Mouse (Mus musculus): ENCODE results near the gene Baz1b. TPM values are rescaled to one million over a fixed set of nuclear protein-coding genes. Genes with fewer than 3 reads are reported as not detected.

The Baz1b gene
- total and polyA plus RNA-seq, 3 experiments: 44.5 to 81.5 (median 72.9) TPM

DNA sequence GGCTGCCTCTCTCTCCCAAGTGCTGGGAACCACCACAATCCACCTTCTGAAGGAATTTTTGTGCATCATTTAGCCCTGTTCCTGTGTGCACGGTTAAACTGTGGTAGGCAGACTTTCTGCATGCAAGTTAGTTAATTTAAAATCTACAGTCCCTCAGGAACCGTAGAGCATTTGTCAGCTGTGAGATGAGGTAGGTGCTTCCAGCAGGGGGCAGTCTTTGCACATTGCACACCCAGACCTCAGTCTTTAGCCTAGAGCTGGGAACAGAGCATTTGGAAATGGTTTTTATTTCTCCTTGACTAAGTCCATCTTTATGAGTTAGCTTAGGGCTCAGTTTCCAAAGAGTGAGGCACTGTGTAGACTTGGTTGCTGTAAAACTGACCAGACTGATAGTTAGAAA lies 49.5 kb downstream of the Baz1b start:
- Histone ChIP-seq H3K9me3 (replicated peaks; ENCODE audit: insufficient read depth, low read length) (no peaks in the 10 kb centered on the region), H3K27me3 (ENCODE audit: control insufficient read depth in 1 of 2, insufficient read depth in 2 of 2, low read length in 2 of 2) (no peaks in the 10 kb centered on the region), H3K4me1 (ENCODE audit: control insufficient read depth in 1 of 2, insufficient read depth in 2 of 2, low read length in 2 of 2) (no peaks in the 10 kb centered on the region), H3K9ac (ENCODE audit: control insufficient read depth, low read depth, low read length, poor library complexity, severe bottlenecking) (no peak overlapping the region), H3K27ac (ENCODE audit: control insufficient read depth, low read depth, low read length) (no peak overlapping the region), H3K36me3 (ENCODE audit: control insufficient read depth in 1 of 2, insufficient read depth in 2 of 2, low read length in 2 of 2) (peaks cover 0 to 43% of the 10 kb centered on the region in 2 experiments; a peak in 2 of 4 replicates), H3K4me3 (ENCODE audit: control insufficient read depth in 1 of 2, insufficient read depth in 1 of 2, low read depth in 2 of 2, low read length in 2 of 2) (no peak overlapping the region), H3K79me2 (ENCODE audit: control insufficient read depth, insufficient read depth, low read length, poor library complexity) (no peaks in the 10 kb centered on the region)
- TF ChIP-seq E2F4 (IDR thresholded peaks at IDR 0.05; ENCODE audit: borderline replicate concordance, low read depth, low read length) (no peak), USF1 (IDR thresholded peaks at IDR 0.05; ENCODE audit: low read depth, low read length) (no peak), ELF1 (IDR thresholded peaks at IDR 0.05; ENCODE audit: low read depth, low read length) (no peak), CHD1 (IDR thresholded peaks at IDR 0.05; ENCODE audit: low read depth, low read length) (no peak), MYB (IDR thresholded peaks at IDR 0.05; ENCODE audit: low read depth, low read length) (no peak), POLR2A (IDR thresholded peaks at IDR 0.05; ENCODE audit: control insufficient read depth in 1 of 2, insufficient read depth in 1 of 2, low read depth in 1 of 2, low read length in 2 of 2, poor library complexity in 1 of 2) (no peak), GATA1 (IDR thresholded peaks at IDR 0.05; ENCODE audit: low read depth, low read length) (no peak), NRF1 (IDR thresholded peaks at IDR 0.05; ENCODE audit: insufficient read depth, low read depth, low read length, poor library complexity, severe bottlenecking) (no peak), MEF2A (IDR thresholded peaks at IDR 0.05; ENCODE audit: extremely low read depth, insufficient replicate concordance, low read depth, low read length, poor library complexity, severe bottlenecking) (no peak), SIN3A (IDR thresholded peaks at IDR 0.05; ENCODE audit: low read length) (no peak), MAZ (IDR thresholded peaks at IDR 0.05; ENCODE audit: low read depth, low read length) (no peak), ZNF384 (IDR thresholded peaks at IDR 0.05; ENCODE audit: low read depth, low read length) (no peak), CTCF (IDR thresholded peaks at IDR 0.05 in 2 of 3, conservative IDR thresholded peaks at IDR 0.05 in 1 of 3; ENCODE audit: control insufficient read depth in 1 of 3, insufficient read depth in 1 of 3, low read depth in 2 of 3, low read length in 3 of 3, poor library complexity in 1 of 3, severe bottlenecking in 1 of 3) (peak; percentile 73 to 84 (median 81)), ZMIZ1 (IDR thresholded peaks at IDR 0.05; ENCODE audit: low read depth, low read length) (no peak), KAT2A (conservative IDR thresholded peaks at IDR 0.05; ENCODE audit: low read depth, low read length) (no peak), SMC3 (IDR thresholded peaks at IDR 0.05; ENCODE audit: low read depth, low read length) (peak; percentile 32; the same call in 1 of the 2 replicates), RAD21 (IDR thresholded peaks at IDR 0.05; ENCODE audit: low read depth, low read length) (peak; percentile 30)
- DNase-seq (ENCODE audit: low read depth, low spot score): peak; percentile 64

DNA sequence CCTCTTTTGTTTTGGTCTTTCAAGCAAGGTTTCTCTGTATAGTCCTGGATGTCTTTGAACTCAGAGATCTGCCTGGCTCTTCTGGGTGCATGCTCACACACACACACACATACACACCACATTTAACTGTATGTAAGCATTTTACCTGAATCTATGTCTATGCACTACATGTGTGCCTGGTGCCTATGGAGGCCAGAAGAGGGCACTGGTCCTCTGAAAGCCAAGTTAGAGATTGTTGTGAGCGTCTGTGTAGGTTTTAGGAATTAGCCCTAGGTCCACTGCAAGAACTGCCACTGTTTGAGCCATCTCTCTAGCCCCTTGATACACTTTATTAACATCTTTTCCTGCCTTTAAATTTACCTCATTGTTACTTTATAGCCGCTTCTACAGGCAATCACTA lies 51.8 kb downstream of the Baz1b start:
- Histone ChIP-seq H3K4me1 (ENCODE audit: control insufficient read depth in 1 of 2, insufficient read depth in 2 of 2, low read length in 2 of 2) (no peaks in the 10 kb centered on the region), H3K27me3 (ENCODE audit: control insufficient read depth in 1 of 2, insufficient read depth in 2 of 2, low read length in 2 of 2) (no peaks in the 10 kb centered on the region), H3K36me3 (ENCODE audit: control insufficient read depth in 1 of 2, insufficient read depth in 2 of 2, low read length in 2 of 2) (peaks cover 0 to 41% of the 10 kb centered on the region in 2 experiments; a peak in 2 of 4 replicates), H3K27ac (ENCODE audit: control insufficient read depth, low read depth, low read length) (no peak overlapping the region), H3K4me3 (ENCODE audit: control insufficient read depth in 1 of 2, insufficient read depth in 1 of 2, low read depth in 2 of 2, low read length in 2 of 2) (no peak overlapping the region), H3K9me3 (replicated peaks; ENCODE audit: insufficient read depth, low read length) (no peaks in the 10 kb centered on the region), H3K79me2 (ENCODE audit: control insufficient read depth, insufficient read depth, low read length, poor library complexity) (no peaks in the 10 kb centered on the region), H3K9ac (ENCODE audit: control insufficient read depth, low read depth, low read length, poor library complexity, severe bottlenecking) (no peak overlapping the region)
- DNase-seq (ENCODE audit: low read depth, low spot score): no peak
- TF ChIP-seq USF1 (IDR thresholded peaks at IDR 0.05; ENCODE audit: low read depth, low read length) (no peak), CTCF (IDR thresholded peaks at IDR 0.05 in 2 of 3, conservative IDR thresholded peaks at IDR 0.05 in 1 of 3; ENCODE audit: control insufficient read depth in 1 of 3, insufficient read depth in 1 of 3, low read depth in 2 of 3, low read length in 3 of 3, poor library complexity in 1 of 3, severe bottlenecking in 1 of 3) (peak in 2 of 3 experiments; percentile 2 to 10; a peak in 1 of 6 replicates), USF2 (IDR thresholded peaks at IDR 0.05; ENCODE audit: borderline replicate concordance in 1 of 2, insufficient read depth in 1 of 2, low read depth in 1 of 2, low read length in 2 of 2) (no peak)
